Mouse (Mus musculus): Measurements from ENCODE around the gene Susd2. TPM values are rescaled to one million over a fixed set of nuclear protein-coding genes. Genes with fewer than 3 reads are reported as not detected.

Gene Susd2
- polyA plus RNA-seq, 1 experiment from 2014 or later = 11.8 TPM

DNA sequence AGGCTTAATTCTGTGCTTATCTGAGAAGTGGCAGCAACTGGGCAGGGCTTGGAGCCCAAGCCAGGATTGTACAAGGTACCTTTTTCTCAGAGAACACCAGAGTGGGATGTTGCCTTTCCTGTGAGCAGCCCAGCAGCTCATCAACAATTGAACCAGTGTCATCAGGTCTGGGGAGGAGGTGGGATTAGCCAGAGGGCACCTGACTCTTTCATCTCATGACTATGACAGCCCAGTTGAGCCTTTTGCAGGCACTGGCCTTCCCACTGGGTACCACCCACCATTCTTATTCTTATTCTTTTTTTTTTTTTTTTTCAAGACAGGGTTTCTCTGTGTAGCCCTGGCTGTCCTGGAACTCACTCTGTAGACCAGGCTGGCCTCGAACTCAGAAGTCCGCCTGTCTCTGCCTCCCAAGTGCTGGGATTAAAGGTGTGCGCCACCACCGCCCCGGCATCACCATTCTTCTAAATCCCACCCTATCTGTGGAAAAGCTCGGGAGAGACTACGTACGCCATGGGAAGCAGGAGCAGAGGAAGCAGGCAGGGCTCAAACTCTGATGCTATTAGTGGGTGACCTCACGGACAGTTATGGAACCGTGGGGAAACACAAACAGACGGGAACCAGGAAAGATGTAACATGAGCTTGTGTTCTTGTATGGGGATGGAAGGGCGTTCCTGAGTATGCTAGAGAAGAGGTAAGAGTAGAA lies 7.6 kb downstream of the Susd2 start:
- Histone ChIP-seq H3K4me2 (no peak overlapping the region), H3K27me3 (replicated peaks) (no peaks in the 10 kb centered on the region), H3K4me1 (peaks cover 7% of the 10 kb centered on the region; the same call in 1 of the 2 replicates)

GRCm38 (mm10) chr10:75635693-75636055 lies 8.1 kb downstream of the Susd2 start:
- no peak overlapping the region for H3K27ac ChIP-seq
- ATAC-seq (ENCODE audit: insufficient read depth, low FRiP score, low read depth) = no peak
- 11% methylated on average over 9 of the region's 9 CpGs for WGBS

More for the DNA sequence above, 7.6 kb downstream of the Susd2 start:
- 86% methylated on average over 12 of the region's 12 CpGs for WGBS
- Histone ChIP-seq H3K9me3 (no peaks in the 10 kb centered on the region), H3K27ac (no peak overlapping the region), H3K9ac (no peak overlapping the region), H3K4me3 (replicated peaks) (no peak overlapping the region), H3K36me3 (no peaks in the 10 kb centered on the region)
- no peak for ATAC-seq (ENCODE audit: insufficient read depth, low FRiP score, low read depth)

DNA sequence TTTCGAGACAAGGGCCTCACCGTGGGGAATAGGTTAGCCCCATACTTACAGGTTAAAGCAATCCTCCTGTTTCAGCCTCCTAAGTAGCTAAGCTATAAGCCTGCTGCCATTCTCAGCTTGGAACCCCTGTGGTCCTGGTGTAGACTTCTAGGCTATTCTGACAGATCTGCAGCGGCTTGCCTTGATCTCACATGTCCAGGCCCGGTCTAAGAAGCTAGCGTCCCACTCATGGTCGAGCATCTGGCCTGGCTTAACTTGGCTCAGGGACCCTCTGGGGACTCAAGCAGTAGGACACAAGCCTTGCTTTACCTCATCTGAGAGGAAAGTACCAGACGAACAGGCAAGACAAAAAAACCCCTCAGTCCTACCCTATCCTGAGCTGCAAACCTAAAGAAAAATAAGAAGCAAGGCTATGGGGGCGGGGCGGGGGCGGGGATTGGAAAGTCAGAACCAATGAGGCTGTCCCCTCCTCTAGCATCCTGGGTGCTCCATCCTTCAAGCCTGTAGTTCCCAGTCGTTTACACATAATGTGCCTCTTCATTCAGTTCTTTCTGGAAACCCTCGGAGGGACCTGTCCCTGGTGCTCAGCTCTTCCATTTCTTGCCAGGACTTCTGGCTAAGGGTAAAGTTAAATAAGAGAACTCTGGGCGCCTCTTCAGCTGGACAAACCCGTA lies 8.7 kb downstream of the Susd2 start:
- Histone ChIP-seq H3K9ac (no peak overlapping the region), H3K36me3 (no peaks in the 10 kb centered on the region), H3K27ac (no peak overlapping the region), H3K4me2 (no peak overlapping the region), H3K4me3 (replicated peaks) (no peak overlapping the region), H3K9me3 (no peaks in the 10 kb centered on the region), H3K4me1 (peaks cover 5% of the 10 kb centered on the region; the same call in 1 of the 2 replicates), H3K27me3 (replicated peaks) (no peaks in the 10 kb centered on the region)
- no peak for ATAC-seq (ENCODE audit: insufficient read depth, low FRiP score, low read depth)
- WGBS = 70% methylated on average over 14 of the region's 14 CpGs

More at GRCm38 (mm10) chr10:75635693-75636055, 8.1 kb downstream of the Susd2 start:
- H3K4me2 ChIP-seq = no peak overlapping the region
- H3K9me3 ChIP-seq = no peaks in the 10 kb centered on the region
- H3K4me3 ChIP-seq (replicated peaks) = no peak overlapping the region
- peaks cover 7% of the 10 kb centered on the region; the same call in 1 of the 2 replicates for H3K4me1 ChIP-seq
- no peaks in the 10 kb centered on the region for H3K36me3 ChIP-seq
- H3K27me3 ChIP-seq (replicated peaks) = no peaks in the 10 kb centered on the region
- H3K9ac ChIP-seq = no peak overlapping the region

- no peak overlapping the region for H3K4me2 ChIP-seq
Observed at GRCm38 (mm10) chr10:75634610-75635009, 9.2 kb downstream of the Susd2 start.

GRCm38 (mm10) chr10:75633576-75634139 lies 10.2 kb downstream of the Susd2 start:
- no peak for ATAC-seq (ENCODE audit: insufficient read depth, low FRiP score, low read depth)
- peaks cover 5% of the 10 kb centered on the region; the same call in 1 of the 2 replicates for H3K4me1 ChIP-seq
- H3K9me3 ChIP-seq = no peaks in the 10 kb centered on the region
- H3K27me3 ChIP-seq (replicated peaks) = no peaks in the 10 kb centered on the region
- no peak overlapping the region; the same call in 1 of the 2 replicates for H3K27ac ChIP-seq
- no peak overlapping the region for H3K4me2 ChIP-seq
- H3K4me3 ChIP-seq (replicated peaks) = no peak overlapping the region
- no peaks in the 10 kb centered on the region for H3K36me3 ChIP-seq
- WGBS = 73% methylated on average over 14 of the region's 14 CpGs
- H3K9ac ChIP-seq = no peak overlapping the region

More at GRCm38 (mm10) chr10:75634610-75635009, 9.2 kb downstream of the Susd2 start:
- H3K4me3 ChIP-seq (replicated peaks) = no peak overlapping the region
- H3K27me3 ChIP-seq (replicated peaks) = no peaks in the 10 kb centered on the region
- no peak overlapping the region for H3K9ac ChIP-seq
- no peaks in the 10 kb centered on the region for H3K36me3 ChIP-seq
- no peak overlapping the region for H3K27ac ChIP-seq
- ATAC-seq (ENCODE audit: insufficient read depth, low FRiP score, low read depth) = no peak
- no peaks in the 10 kb centered on the region for H3K9me3 ChIP-seq
- H3K4me1 ChIP-seq = peaks cover 5% of the 10 kb centered on the region; the same call in 1 of the 2 replicates
- WGBS = 90% methylated on average over 8 of the region's 8 CpGs

DNA sequence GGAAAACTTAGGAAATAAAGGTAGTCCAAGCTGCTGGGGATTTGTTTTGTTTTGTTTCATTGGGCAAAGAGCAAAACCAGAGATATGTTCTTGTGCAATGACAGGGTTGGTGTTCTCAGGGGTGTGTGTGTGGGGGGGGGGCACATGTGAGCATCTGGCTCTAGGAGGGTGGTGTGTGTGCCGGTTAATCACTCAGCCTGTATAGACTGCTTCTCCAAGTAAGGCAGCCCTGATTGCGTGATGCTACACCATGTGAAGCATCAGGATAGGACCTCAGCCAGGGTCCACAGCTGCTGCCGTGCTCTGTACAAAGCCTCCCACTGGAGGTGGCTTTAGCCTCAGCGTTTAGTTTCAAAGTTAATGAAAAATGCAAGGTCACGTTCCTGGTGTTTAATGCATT lies 10.8 kb downstream of the Susd2 start:
- 58% methylated on average over 5 of the region's 5 CpGs for WGBS
- Histone ChIP-seq H3K36me3 (no peaks in the 10 kb centered on the region), H3K4me1 (peaks cover 5% of the 10 kb centered on the region; the same call in 1 of the 2 replicates), H3K4me3 (replicated peaks) (no peak overlapping the region), H3K9me3 (no peaks in the 10 kb centered on the region), H3K27me3 (replicated peaks) (no peaks in the 10 kb centered on the region), H3K4me2 (no peak overlapping the region), H3K9ac (no peak overlapping the region), H3K27ac (peak overlapping the region; percentile 57; the same call in 1 of the 2 replicates)
- ATAC-seq (ENCODE audit: insufficient read depth, low FRiP score, low read depth) = 0 out of 2 replicates have a peak, but pooled peaks have one; percentile 40

DNA sequence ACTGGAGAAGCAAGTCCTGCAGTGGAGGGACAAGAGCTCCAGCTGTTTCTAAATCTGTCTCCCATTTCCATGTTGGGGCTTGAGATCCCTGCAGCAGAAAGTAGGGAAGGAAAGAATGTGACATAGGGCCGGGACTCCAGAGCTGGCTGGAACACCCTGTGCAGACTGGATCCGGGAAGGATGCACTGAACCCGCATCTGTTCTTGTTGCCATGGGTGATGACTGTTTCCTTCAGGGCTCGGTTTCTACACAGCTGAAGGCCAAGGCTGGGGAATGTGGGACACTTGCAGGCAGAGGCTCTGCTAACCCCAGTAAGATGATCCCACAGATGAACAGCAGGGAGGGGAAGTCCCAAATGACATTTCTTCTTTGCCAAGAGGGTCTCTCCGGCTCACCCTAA lies 11.2 kb downstream of the Susd2 start:
- Histone ChIP-seq H3K4me1 (peaks cover 5% of the 10 kb centered on the region; the same call in 1 of the 2 replicates), H3K36me3 (no peaks in the 10 kb centered on the region), H3K4me2 (no peak overlapping the region), H3K27me3 (replicated peaks) (no peaks in the 10 kb centered on the region), H3K9ac (no peak overlapping the region), H3K4me3 (replicated peaks) (no peak overlapping the region), H3K9me3 (no peaks in the 10 kb centered on the region), H3K27ac (peak overlapping the region; percentile 57; the same call in 1 of the 2 replicates)
- 35% methylated on average over 5 of the region's 5 CpGs for whole genome bisulfite sequencing
- ATAC-seq (ENCODE audit: insufficient read depth, low FRiP score, low read depth) = peak; percentile 56; the same call in 1 of the 2 replicates

DNA sequence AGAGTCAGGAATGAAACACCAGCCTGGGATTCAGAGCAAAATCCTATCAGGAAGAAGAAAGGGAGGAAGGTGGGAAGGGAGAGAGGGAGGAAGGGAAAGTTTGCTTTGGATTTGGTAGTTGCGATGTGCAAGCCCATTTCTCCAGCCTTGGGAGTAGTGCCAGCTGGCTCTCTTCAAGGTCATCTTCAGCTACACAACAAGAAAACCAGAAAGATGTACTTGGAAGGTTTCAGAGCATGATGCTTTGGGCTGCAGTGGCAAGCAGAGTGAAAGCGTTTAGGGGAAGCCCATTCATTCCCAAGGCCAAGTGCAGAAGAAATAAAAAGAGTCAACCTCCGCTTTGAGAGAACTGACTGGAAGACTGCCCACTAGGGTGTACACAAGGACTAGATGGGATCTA lies 16.3 kb downstream of the Susd2 start:
- Histone ChIP-seq H3K9ac (no peak overlapping the region), H3K4me3 (replicated peaks) (no peak overlapping the region), H3K4me2 (no peak overlapping the region), H3K9me3 (no peaks in the 10 kb centered on the region), H3K27ac (no peak overlapping the region), H3K36me3 (no peaks in the 10 kb centered on the region), H3K27me3 (replicated peaks) (no peaks in the 10 kb centered on the region), H3K4me1 (no peaks in the 10 kb centered on the region; the same call in none of the 2 replicates)
- ATAC-seq (ENCODE audit: insufficient read depth, low FRiP score, low read depth) = no peak
- 52% methylated on average over 3 of the region's 3 CpGs for WGBS

DNA sequence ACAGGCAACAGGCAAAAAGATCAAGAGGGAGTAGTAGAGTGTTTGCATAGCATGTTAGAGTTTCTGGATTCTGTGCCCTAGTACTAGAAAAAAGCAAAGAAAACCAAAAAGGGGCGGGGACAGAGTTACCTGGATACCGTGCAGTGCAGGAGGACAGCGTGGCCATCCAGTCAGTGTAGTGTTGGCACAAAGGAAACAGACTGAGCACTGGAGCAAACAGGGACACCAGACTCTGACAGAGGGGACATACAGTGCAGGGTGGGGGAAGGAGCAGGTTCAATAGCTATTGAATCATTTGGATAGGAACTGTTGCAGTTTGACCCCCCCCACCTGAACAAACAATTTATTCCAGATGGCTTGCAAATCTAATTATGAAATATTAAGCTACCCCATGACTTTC lies 16.8 kb downstream of the Susd2 start:
- H3K36me3 ChIP-seq = no peaks in the 10 kb centered on the region
- WGBS = 58% methylated on average over 3 of the region's 3 CpGs
- ATAC-seq (ENCODE audit: insufficient read depth, low FRiP score, low read depth) = no peak; the same call in 1 of the 2 replicates

GRCm38 (mm10) chr10:75625920-75626319 lies 17.9 kb downstream of the Susd2 start:
- no peaks in the 10 kb centered on the region for H3K9me3 ChIP-seq
- H3K4me2 ChIP-seq = no peak overlapping the region
- H3K36me3 ChIP-seq = no peaks in the 10 kb centered on the region
- no peak for ATAC-seq (ENCODE audit: insufficient read depth, low FRiP score, low read depth)
- no peak overlapping the region for H3K9ac ChIP-seq
- no peaks in the 10 kb centered on the region for H3K27me3 ChIP-seq (replicated peaks)
- no peaks in the 10 kb centered on the region; the same call in 1 of the 2 replicates for H3K4me1 ChIP-seq
- 32% methylated on average over 6 of the region's 6 CpGs for WGBS
- H3K4me3 ChIP-seq (replicated peaks) = no peak overlapping the region
- no peak overlapping the region for H3K27ac ChIP-seq

More for the DNA sequence above, 16.8 kb downstream of the Susd2 start:
- Histone ChIP-seq H3K27ac (no peak overlapping the region), H3K4me3 (replicated peaks) (no peak overlapping the region), H3K4me2 (no peak overlapping the region), H3K9ac (no peak overlapping the region), H3K27me3 (replicated peaks) (no peaks in the 10 kb centered on the region), H3K4me1 (no peaks in the 10 kb centered on the region; the same call in 1 of the 2 replicates), H3K9me3 (no peaks in the 10 kb centered on the region)

- no peaks in the 10 kb centered on the region for H3K27me3 ChIP-seq (replicated peaks)
- H3K9me3 ChIP-seq = no peaks in the 10 kb centered on the region
- no peaks in the 10 kb centered on the region for H3K36me3 ChIP-seq
- 51% methylated on average over 3 of the region's 3 CpGs for WGBS
- no peak overlapping the region for H3K27ac ChIP-seq
- no peak for ATAC-seq (ENCODE audit: insufficient read depth, low FRiP score, low read depth)
- no peak overlapping the region for H3K4me3 ChIP-seq (replicated peaks)
- H3K4me1 ChIP-seq = no peaks in the 10 kb centered on the region
- H3K9ac ChIP-seq = no peak overlapping the region
- H3K4me2 ChIP-seq = no peak overlapping the region
Observed at GRCm38 (mm10) chr10:75620818-75621217, 23.0 kb downstream of the Susd2 start.

GRCm38 (mm10) chr10:75616044-75616443 lies 27.8 kb downstream of the Susd2 start:
- Histone ChIP-seq H3K27me3 (replicated peaks) (no peaks in the 10 kb centered on the region), H3K9me3 (no peaks in the 10 kb centered on the region), H3K9ac (no peak overlapping the region), H3K4me2 (no peak overlapping the region), H3K36me3 (no peaks in the 10 kb centered on the region), H3K4me1 (no peaks in the 10 kb centered on the region), H3K4me3 (replicated peaks) (no peak overlapping the region), H3K27ac (no peak overlapping the region)
- ATAC-seq (ENCODE audit: insufficient read depth, low FRiP score, low read depth) = no peak
- WGBS = 82% methylated on average over 4 of the region's 4 CpGs
